Mouse (Mus musculus): ENCODE measurements at regions not wholly inside any gene's neighbourhood (a gene's known extent, or its start where the extent isn't known, plus 50 kb on each side); places are given as distances from the start of the nearest gene placed in this dataset.

DNA sequence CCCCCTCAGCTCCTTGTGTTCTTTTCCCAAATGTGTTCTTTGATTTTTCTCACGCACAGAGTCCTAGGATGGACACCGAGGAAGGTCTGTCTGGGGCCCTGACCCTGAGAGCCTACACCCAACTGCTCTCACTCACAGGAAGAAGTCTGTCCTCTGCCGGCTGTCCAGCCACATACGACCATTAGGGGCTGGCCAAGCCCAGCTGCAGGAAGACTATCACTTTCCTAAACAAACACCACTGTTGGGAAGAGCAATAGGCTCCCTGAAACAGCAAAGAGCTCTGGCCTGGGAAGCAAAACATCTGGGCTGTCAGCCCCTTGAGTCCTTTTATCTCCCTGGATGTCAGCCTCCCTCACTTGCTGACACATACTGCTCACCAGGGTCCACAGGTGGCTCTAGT is 224.8 kb upstream of the Far2 start:
- peak; percentile 59 to 68 for DNase-seq (ENCODE audit: low spot score in 2 of 2)

DNA sequence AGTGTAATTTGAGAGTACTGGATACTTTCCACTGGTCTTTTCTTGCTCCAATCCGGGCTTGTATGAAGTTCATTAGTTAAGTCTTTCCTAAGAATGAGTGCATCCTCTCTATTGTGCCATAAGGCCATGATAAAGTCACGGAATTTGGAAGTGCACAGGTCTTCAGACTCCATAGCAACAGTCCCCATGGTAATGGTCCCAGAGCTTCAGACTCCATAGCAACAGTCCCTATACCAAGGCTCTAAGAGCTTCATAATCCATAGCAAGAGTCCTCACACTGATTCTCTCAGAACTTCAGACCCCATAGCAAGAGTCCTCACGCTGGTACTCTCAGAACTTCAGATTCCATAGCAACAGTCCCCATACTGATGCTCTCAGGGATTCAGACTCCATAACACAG is 214.5 kb upstream of the Far2 start:
- DNase-seq (ENCODE audit: low spot score in 2 of 2): no peak

DNA sequence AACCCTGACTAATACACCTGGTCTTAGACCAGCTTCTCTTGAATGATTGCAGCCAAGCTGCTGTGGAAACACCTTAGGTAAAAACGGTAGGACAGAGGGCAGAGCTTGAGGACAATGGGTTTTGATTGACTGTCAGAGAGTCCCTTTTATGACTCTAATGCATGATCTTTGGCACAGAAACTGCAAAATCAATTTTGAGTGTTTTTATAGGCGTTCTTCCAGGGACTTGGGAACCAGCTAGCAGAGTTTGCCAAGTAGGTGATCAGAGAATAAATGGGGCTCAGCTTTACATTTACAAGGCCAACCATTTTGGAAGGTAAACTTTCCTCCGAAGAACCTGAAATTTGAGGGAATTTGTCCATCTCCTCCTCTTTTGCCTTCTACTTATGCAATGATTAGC is 213.6 kb upstream of the Far2 start:
- no peak for DNase-seq (ENCODE audit: low spot score in 2 of 2)

DNA sequence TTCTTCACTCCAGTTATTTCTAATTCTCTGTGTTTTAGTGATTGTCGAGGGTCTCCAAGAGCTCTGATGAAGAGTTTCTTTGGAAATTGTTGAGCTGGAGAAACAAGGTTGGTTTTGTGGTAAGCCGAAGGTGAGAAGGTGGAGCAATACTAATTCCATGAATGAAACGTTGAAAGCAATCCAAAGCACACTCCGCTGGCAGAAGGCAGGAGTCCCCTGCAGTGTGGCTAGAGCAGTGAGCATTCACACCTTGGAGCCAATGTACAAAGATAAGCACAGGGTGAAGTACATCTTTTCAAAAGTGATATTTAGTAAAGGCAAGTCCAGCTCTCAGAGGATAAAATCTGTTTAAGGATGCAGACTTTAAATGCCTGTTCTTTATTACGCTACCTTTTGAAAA is 208.2 kb upstream of the Far2 start:
- DNase-seq (ENCODE audit: low spot score in 2 of 2): no peak

DNA sequence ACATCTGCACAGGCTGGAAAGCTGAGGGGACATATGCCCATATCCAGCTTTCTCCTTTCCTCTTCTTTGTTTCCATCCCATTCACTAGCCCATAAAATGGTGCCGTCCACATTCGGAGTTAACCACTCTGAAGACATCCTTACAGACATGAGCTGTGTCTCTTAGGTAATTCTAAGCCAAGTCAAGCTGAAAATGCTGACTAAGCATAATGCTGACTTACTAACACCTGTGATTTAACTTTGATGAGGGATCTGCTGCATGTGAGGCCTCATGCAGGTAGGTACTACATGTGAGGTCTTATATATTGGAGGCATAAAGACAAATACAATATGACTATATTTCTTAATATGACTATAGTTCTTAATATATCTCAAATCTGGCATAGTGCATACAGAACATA is 197.1 kb upstream of the Far2 start:
- DNase-seq (ENCODE audit: low spot score in 2 of 2): no peak

DNA sequence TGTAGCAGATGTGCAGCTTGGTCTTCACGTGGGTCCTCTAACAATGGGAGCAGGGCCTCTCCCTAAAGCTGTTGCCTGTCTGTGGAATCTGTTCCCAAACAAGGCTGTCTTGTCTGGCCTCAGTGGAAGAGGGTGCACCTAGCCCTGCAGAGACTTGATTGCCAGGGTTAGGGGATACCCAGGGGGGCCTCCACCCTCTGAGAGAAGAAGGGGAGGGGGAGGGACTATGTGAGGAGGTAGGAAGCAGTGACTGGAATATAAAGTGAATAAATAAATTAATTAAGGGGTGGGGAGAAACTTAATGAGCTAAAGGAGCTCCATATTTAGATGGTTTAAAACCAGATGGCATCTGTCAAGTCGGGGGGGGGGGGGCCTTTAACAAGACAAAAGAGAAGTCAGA is 185.9 kb upstream of the Far2 start:
- no peak for DNase-seq (ENCODE audit: low spot score in 2 of 2)

DNA sequence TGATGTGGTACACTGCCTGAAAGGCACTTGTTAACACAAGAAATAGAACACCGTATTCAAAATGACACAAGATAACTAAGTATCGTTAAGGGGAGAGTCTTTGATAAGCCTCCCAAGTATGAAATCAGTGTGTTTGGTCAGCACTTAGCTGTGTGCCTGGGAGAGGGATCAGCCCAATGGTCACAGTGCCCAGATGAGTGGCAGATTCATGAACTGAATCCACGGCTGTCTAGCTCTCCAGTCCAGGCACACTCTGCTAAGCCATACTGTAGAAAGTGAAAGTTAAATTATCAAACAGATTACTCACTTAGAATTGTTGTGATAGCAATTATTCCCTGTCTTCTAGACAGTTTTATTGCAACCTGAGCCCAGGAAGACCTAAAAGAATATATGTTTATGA is 176.0 kb upstream of the Far2 start:
- no peak for DNase-seq (ENCODE audit: low spot score in 2 of 2)

DNA sequence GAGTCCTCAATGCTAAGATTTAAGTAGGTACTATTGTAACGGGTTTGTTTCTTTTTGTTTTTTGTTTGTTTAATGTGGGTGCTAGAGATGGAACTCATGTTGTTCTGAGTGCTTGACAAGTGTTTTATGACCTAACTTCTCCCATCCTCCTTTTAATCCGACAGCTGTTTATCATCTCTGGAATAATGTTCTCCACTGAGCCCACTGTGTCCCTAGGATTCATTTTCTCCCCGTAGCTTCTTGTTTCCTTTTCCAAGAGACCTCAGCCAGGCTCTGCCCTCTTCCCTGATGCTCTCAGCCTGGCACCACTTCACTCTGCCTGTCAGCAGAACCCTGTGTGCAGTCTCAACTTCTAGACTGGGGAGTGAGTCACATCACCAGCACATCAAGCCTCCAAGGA is 173.9 kb upstream of the Far2 start:
- no peak for DNase-seq (ENCODE audit: low spot score in 2 of 2)

DNA sequence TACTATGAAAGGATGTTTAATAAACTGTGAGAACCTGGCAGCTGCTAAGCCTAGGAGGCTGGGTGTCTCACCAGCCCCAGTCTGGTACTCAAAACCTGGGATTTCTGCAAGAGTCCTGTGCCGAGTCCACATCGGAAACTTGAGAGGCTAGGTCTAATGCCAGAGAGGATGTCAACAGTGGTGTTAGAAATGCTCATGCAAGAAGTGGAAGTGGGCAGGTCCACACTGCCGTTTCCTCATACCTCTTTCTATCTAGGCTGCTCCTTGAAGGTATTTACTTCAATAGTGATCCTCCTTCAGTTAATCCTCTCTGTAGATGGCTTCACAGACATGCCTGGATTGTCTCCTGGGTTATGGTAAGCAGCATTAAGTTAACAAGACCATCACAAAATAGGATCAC is 168.6 kb upstream of the Far2 start:
- no peak for DNase-seq (ENCODE audit: low spot score in 2 of 2)

DNA sequence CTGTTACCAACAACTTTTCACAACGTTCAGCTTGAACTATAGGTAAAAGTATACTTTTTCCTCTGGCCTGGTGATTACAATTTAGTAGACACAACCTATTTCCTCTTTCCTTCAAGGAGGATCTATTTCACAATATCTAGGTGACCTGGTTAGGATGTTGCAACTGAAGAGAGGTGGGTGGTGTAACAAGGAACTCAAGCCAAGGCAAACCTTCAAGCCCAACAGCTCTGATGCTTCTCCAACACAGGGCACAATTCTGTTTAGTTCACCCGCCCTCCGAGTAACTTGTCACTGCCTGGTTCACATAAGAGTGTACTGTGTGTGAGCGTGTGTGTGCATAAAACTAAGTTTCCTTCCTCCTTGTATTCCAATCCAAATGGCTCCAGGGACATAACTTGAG is 161.2 kb upstream of the Far2 start:
- DNase-seq (ENCODE audit: low spot score in 2 of 2): no peak

DNA sequence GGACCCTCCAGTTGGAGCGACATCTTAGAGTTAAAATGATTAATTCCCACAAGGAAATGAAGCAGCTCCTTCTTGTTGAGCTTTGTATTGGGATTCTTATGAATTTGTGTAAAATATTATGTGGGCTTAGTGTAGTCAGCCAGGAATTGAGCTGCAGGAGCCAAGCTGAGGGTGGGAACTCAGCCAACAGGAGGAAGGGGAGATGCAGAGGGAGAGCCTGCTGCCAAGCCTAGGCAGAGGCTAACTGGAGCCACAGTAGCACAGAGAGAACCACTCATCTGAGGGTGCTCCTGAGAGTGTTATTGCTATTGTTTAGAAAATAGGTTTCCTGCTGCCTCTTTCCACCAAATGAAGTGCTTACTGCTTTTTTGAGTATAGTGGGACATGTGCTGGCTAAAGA is 127.4 kb upstream of the Far2 start:
- no peak for DNase-seq (ENCODE audit: low spot score in 2 of 2)

DNA sequence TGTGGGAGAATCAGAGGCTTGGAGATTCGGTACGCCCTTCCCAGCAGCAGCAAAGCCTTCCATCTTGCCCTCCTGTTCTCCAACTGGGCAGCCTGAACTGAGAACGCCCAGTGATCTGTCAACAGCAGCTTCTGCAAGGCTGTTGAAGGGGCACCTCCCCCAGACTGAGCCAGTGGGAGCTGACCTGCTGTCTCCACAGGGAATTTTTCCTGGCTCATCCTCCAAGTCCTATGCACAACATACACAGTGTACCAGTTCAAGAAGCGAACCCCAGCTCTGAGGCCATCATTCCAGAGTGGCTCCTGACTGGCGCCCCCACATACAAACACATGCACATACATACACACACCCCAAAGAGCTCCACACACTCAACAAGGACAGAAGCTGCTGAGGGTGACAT is 126.0 kb upstream of the Far2 start:
- DNase-seq (ENCODE audit: low spot score in 2 of 2): no peak

DNA sequence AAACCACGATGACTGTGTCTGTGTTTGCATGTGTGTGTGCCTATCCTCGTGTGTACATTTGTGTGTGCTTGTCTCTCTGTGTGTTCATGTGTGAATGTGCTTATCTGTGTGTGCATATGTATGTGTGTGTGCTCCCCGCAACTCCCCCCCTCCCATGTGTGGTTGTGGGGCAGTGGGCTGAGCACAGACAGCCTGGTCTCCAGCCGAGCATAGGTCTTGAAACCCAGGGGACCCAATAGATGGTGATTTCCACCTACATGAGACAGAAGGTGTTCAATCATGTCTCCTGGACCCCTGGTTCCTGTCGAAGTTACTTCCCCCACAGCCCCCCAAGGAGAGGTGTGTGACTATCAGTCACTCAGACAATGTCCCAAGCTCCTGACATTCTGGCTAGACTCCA is 124.6 kb upstream of the Far2 start:
- no peak for DNase-seq (ENCODE audit: low spot score in 2 of 2)

DNA sequence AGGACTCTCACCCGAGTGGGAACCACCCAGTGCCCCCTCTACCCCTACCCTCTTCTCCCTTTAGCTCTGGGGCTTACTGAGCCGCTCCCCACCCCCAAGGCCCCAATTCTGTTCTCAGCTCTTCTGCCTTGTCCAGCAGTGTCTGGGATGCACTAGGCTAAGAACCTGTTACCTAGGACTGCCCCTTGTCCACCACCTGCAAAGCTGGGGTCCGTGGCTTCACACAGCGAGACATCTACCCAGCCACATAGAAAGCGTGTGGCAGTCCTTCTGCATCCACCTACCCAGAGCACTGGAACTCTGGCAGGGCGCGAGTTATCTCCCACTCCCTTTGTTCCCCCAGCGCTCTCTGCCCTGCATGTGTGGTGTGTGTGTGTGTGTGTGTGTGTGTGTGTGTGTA is 123.8 kb upstream of the Far2 start:
- DNase-seq (ENCODE audit: low spot score in 2 of 2): no peak

DNA sequence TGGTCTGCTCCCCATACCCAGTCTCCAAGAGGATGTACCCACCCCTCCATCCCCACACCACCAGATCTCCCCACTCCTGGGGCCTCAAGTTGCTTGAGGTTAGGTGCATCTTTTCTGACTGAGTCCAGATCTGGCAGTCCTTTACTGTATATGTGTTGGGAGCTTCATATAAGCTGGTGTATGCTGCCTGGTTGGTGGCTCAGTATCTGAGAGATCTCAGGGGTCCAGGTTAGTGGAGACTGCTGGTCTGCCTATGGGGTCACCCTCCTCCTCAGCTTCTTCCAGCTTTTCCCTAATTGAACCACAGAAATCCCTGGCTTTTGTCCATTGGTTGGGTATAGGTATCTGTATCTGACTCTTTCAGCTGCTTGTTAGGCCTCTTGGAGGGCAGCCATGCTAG is 118.1 kb upstream of the Far2 start:
- DNase-seq (ENCODE audit: low spot score in 2 of 2): no peak

DNA sequence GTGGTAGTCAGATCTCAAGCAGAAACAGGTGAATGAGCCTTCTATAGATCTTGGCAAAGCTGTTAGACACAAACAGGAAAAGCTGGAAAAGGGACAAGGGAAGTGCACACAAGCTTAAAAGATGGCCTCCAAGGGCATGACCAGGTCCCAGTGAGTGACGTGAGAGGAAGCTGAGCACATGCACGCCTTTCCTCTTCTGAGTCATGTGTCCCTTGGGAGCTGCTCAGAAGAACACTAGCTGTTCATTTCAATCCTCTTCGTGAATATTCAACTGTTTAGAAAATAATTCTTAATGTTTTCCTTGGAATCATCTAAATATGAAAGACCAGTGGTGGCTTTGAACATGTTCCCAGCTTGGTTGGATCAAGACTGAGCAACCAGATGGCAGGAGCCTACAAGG is 103.0 kb upstream of the Far2 start:
- DNase-seq (ENCODE audit: low spot score in 2 of 2): peak in 1 of 2 experiments; percentile 29

DNA sequence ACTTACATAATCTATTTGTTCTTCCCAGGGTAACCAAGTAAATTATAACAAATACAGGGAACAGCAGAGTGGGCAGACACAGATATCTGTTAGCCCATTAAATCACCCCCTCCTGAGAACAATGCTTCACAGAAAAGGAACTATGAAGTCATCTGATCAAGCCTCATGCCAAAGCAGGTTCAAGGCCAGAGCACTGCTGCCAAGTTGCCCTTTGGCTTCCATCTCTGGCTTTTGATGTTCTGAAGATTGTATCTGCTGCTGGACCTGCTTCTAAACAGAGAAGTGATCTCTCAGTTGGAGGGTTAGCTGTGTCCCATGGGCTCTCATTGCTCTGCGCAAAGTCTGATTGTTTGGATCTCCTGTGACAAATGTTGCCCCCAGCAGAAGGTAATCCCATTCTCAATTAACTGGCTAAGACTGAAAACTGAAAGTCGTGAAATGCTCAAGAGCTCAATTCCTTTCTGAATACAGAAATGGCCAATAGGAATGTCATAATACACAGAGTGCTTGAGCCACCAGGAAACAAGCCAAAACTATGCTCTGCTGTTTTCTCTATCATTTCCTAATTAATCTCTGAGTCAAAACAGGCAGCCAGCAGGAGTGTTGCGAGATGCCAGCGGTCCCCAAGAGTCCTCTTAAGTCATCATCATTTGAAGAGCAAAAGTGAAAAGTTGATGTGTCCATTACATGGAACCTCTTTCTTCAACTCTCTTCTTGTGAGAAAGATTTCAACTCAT is 102.0 kb upstream of the Far2 start:
- peak; percentile 34 to 36 for DNase-seq (ENCODE audit: low spot score in 2 of 2)

DNA sequence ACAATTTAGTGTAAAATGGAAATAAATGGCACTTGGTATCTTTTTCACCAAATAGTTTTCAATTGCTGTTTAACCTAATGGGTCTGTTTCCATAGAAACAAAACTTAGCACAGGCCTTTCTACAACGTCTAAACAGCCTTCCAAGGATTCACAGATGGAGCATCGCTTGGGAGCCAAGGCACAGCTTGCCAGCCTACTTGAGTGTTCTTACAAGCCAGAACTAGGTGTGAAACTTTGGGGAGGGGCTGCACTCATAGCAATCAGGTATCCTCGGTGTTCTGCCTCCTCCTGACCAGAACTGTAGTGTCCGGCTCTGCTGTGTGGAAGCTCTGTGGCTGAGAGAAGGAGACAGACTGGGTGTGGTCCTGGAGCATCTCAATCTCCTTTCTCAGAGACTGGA is 99.1 kb upstream of the Far2 start:
- no peak for DNase-seq (ENCODE audit: low spot score in 2 of 2)

DNA sequence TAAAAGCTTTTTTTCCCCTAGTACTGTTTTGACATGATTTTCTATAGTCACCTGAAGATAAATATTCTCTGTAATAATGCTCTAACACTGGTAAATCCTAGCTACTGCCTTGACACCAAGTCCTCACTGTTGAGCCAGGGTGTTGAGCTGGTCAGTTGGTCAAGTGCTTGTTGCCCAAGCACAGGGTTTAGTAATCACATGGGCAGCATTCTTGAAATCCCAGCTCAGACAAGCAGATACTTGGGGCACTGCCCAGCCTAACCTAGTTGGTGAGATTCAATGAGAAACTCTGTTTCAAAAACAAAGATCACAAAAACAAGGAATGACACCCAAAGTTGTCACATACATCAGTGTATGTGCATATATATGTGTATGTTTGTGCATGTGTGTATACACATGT is 95.4 kb upstream of the Far2 start:
- DNase-seq (ENCODE audit: low spot score in 2 of 2): peak in 1 of 2 experiments; percentile 11

DNA sequence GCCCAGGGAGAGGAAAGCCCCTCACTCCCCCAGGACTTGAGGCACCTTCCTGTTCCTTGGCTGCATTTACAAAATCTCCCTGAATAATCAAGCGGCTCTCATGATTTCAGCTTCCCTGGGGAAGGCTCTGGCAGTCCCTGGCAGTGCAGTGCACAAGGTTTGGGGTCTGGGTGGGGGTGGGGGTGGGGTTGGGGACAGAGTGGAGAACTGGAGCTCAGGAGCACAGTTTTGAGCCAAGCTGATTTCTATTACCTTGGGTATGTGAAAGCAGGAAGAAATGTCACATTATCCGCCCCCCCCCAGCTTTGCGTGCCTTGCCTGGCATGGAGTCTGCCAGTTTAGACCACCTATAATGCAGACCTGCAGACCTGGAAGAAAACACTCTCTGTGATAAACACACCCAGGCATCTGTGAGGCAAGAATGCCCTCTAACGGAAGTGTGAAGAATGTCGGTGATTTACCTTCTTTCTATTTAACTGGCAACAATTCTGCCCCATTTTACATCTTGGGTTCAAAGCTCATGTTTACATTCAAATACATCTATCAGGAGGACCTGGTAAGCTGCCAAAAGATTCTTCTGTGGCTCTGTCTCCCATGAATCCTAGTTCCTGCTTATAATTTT is 93.9 kb upstream of the Far2 start:
- DNase-seq (ENCODE audit: low spot score in 2 of 2): no peak

DNA sequence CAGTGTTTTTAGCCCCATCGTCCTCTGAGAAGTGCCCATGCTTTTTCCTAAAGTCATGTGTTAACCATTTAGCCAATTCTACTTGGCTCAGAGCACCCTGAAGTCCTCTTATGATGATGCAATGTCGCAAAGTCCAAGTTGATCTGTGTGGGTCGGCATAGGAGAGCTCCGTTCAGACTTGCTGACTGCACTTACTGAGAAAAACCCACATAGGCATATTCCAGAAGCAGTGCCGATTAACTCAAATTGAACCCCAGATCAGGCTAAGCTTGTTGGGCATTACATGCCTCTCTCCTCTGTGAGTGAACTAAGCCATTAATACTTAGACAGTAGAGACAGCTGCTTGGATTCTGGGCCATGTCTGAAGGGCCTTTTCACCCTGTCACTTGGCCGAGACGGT is 93.3 kb upstream of the Far2 start:
- no peak for DNase-seq (ENCODE audit: low spot score in 2 of 2)

DNA sequence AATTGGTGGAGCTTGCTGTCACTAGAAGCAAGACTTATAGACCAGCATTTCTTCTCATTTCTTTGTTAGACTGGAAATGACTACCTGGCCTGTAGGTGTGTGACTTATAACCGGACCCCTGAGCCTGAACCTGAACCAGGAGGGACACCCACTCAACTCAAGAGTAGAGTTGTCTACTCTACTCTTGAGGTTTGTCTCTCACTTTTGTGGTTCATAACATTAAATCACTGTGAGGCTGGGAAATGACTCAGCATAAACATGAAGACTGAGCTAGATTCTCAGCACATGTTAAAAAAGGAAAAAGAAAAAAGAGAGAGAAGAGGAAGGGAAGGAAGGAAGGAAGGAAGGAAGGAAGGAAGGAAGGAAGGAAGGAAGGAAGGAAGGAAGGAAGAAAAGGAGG is 92.8 kb upstream of the Far2 start:
- DNase-seq (ENCODE audit: low spot score in 2 of 2): no peak

DNA sequence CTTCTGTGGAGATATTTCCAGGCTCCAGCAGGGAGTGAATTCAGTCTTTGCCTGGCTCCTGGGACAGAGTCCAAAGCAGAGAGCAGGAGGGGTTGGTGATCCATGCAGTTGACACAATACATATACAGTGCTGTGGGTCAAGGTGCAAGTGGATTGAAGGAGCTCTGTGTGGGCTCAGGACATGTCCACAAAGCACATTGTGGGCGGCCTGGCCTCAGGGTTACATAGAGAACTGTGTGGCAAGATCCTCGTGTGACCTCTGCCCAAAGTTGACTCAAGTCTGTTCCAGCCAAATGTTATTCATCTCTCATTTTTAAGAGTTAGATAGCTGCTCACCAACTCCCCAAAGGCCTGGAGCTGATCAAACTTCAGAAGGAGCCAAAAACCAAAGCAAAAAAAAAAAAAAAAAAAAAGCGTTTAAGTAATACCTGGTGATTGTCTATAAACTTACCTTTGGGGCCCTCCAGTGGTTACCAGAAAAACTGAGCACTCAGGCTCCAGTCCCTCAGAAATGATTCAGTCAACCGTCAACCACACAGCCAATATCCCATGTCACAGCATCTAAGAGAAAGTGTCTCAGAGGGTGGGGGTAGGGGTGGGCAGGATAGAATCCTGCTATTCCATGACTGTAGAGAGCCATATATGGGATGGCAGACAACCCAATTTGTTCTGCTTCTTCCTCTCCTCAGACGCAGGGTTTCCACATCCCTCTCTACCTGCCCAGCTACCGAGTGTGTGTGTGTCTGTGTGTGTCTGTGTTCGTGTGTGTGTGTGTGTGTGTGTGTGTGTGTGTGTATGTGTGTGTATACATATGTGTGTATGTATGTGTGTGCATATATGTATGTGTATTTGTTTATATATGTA is 91.9 kb upstream of the Far2 start:
- no peak for DNase-seq (ENCODE audit: low spot score in 2 of 2)

All from heart, adult 9 months (tissue).